11 mouse cellular contexts compared by ENCODE assay signal in genomic region chr4:154641296-154642110, GRCm38 (mm10). TPM values are rescaled to one million over a fixed set of nuclear protein-coding genes. Genes with fewer than 3 reads are reported as not detected.
DNase-seq lines count a peak whose midpoint lies in the region; ATAC-seq lines count a peak whose summit lies in the region.
"Had no signal": no experiment of that assay in that cellular context is flagged by ENCODE, and none has a peak within 500 bp of the region (broad histone marks: within the 10 kb centered on the region; RNA-seq: fewer than 3 reads in every experiment).

No protein-coding gene starts in this region.

- H3K4me1 ChIP-seq in forebrain, embryonic 11.5 days (replicated peaks; ENCODE audit: control insufficient read depth, insufficient read depth, low read length): peaks cover 20% of the 10 kb centered on the region
- peaks cover 61% of the 10 kb centered on the region for H3K4me1 ChIP-seq in limb, embryonic 13.5 days

- H3K36me3 ChIP-seq in forebrain, embryonic 11.5 days (ENCODE audit: control insufficient read depth, insufficient read depth, low read length): no peaks in the 10 kb centered on the region
- peaks cover 4% of the 10 kb centered on the region for H3K36me3 ChIP-seq in limb, embryonic 13.5 days
- H3K36me3 ChIP-seq: stomach, embryonic 15.5 days had no signal

- no peak overlapping the region for H3K27ac ChIP-seq in forebrain, embryonic 11.5 days (ENCODE audit: low read depth, low read length)
- H3K27ac ChIP-seq in limb, embryonic 13.5 days: peak overlapping the region; percentile 99
- H3K27ac ChIP-seq: stomach, embryonic 15.5 days had no signal

- WGBS in forebrain, embryonic 11.5 days: 2% methylated on average over 32 of the region's 32 CpGs
- WGBS in limb, embryonic 13.5 days: 5% methylated on average over 32 of the region's 32 CpGs

- peak overlapping the region; percentile 93 for H3K4me2 ChIP-seq in forebrain, embryonic 11.5 days (ENCODE audit: low read depth, low read length, severe bottlenecking)
- peak overlapping the region; percentile 91 for H3K4me2 ChIP-seq in limb, embryonic 13.5 days (replicated peaks)
- H3K4me2 ChIP-seq: stomach, embryonic 15.5 days had no signal

- peaks cover 53% of the 10 kb centered on the region for H3K27me3 ChIP-seq in forebrain, embryonic 11.5 days (ENCODE audit: control insufficient read depth, insufficient read depth, low read length)
- peaks cover 50% of the 10 kb centered on the region for H3K27me3 ChIP-seq in limb, embryonic 13.5 days

- H3K9me3 ChIP-seq in forebrain, embryonic 11.5 days (ENCODE audit: control insufficient read depth, low read length): no peaks in the 10 kb centered on the region; the same call in 1 of the 2 replicates
- H3K9me3 ChIP-seq in limb, embryonic 13.5 days: peaks cover 10% of the 10 kb centered on the region
- H3K9me3 ChIP-seq: stomach, embryonic 15.5 days had no signal

- DNase-seq in kidney, adult 18-20 months: peak; percentile 45
- no peak for DNase-seq in kidney, adult 8-10 months
- DNase-seq in R1 (ENCODE audit: low read depth, low spot score): peak; percentile 49
- no peak for DNase-seq in forebrain, embryonic 11.5 days (ENCODE audit: low spot score)
- no peak for DNase-seq in adipocyte (ENCODE audit: low spot score)
- DNase-seq in left cerebral cortex, postnatal 10 days (ENCODE audit: extremely low spot score in 1 of 2, low spot score in 2 of 2): no peak
- DNase-seq in adrenal gland, postnatal 4 days (ENCODE audit: low spot score in 2 of 2): no peak

- no peak for ATAC-seq in forebrain, embryonic 11.5 days (replicated peaks; ENCODE audit: low FRiP score)
- no peak for ATAC-seq in limb, embryonic 13.5 days (ENCODE audit: low FRiP score, low read depth)

- peak overlapping the region; percentile 52 for H3K9ac ChIP-seq in forebrain, embryonic 11.5 days (ENCODE audit: low read length)
- H3K9ac ChIP-seq in limb, embryonic 13.5 days: peak overlapping the region; percentile 100
- H3K9ac ChIP-seq: stomach, embryonic 15.5 days had no signal

- peak overlapping the region; percentile 11 for H3K4me3 ChIP-seq in forebrain, embryonic 11.5 days (ENCODE audit: low read depth, low read length)
- H3K4me3 ChIP-seq in limb, embryonic 13.5 days: peak overlapping the region; percentile 86
- H3K4me3 ChIP-seq: stomach, embryonic 15.5 days had no signal

- intact Hi-C loops in left cerebral cortex, postnatal 10 days (cut with DNase I): no loop called here

RNA-seq across cellular contexts. Expression of gene Prdm16, which starts 4.8 kb away (rescaled TPM):
- 44.7 and 49.3 TPM in 2 replicates for polyA plus RNA-seq in forebrain, embryonic 11.5 days (2014; fragmentation: Nextera tagmentation; extraction: Ambion mirVana)
- 58.8 and 64.5 TPM in 2 replicates for polyA plus RNA-seq in limb, embryonic 13.5 days (2015; fragmentation: Nextera tagmentation; extraction: Ambion mirVana)
- total RNA-seq in left cerebral cortex, postnatal 10 days (2021): 1 to 10 TPM; 4.9 to 6.1 TPM
- 10 to 100 TPM; 10.3 to 17.3 TPM for total RNA-seq in adrenal gland, postnatal 4 days (2021)
- total RNA-seq: MEL had no signal

RNA-seq across cellular contexts. Expression of gene Actrt2, which starts 26.2 kb away (rescaled TPM):
- not detected in 2 replicates for polyA plus RNA-seq in forebrain, embryonic 11.5 days (2014; fragmentation: Nextera tagmentation; extraction: Ambion mirVana)
- polyA plus RNA-seq in limb, embryonic 13.5 days (2015; fragmentation: Nextera tagmentation; extraction: Ambion mirVana): not detected in 2 replicates
- total RNA-seq in left cerebral cortex, postnatal 10 days (2021): not detected
- total RNA-seq in adrenal gland, postnatal 4 days (2021): not detected
- total RNA-seq: MEL had no signal
- polyA plus RNA-seq: liver, embryonic 16.5 days; stomach, embryonic 15.5 days had no signal

Comparison
In these comparisons a context has a peak if more than half of its experiments do, and no peak if none do; other contexts are left out.
1. DNase-seq: peak in kidney, adult 18-20 months (single experiment) and R1 (single experiment); none in kidney, adult 8-10 months (0 of 2), forebrain, embryonic 11.5 days (single experiment), adipocyte (single experiment), left cerebral cortex, postnatal 10 days (0 of 2) and adrenal gland, postnatal 4 days (0 of 2).